Mouse (Mus musculus): ENCODE measurements around the gene Uap1.
"Not testable (repeated sequence)": the region's sequence is repeated elsewhere in the genome, so short reads cannot be mapped to it uniquely, and the experiment has no call there.

Gene Uap1

DNA sequence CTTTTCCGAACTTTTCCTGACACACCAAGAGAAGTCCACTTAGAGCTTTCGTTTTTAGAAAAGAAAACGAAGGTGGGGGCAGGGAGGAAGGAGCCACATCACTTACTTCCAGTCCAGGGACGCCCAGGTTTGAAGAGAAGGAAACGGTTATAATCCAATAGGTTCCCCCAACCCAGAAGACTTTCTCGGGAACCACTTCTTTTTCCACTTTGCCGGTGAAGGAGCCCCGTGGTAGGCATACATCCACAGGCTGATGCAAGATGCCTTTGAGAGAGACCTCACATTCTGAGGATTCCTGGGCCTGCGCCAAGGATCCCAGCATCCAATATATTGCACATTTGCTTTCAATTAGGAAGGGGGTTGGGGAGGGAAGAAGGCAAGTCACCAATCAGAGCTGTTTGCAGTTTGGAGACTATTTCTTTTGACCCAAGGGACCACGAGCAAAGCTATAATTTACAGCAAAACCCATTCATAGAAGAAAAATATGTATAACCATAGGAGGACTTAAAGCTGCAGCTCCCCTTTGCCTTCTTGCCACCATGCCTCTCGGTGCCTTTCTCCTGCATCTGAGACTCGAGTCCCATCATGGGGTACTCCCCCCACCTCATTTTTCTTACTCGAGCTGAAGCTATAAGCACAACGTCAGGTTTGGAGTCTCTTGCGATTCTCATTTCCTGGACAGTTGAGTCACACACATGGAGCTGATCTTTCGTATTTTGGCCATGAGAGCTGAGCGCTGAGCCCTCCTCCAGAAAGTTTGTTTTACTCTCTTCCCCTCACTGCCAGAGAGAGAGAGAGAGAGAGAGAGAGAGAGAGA is 64.0 kb downstream of the Uap1 start, which contains the start of gene Ddr2:
Ddr2 (minus strand) TSS at position 247 of the 817 bp plus-strand sequence.
- DNase-seq: peak; percentile 44

DNA sequence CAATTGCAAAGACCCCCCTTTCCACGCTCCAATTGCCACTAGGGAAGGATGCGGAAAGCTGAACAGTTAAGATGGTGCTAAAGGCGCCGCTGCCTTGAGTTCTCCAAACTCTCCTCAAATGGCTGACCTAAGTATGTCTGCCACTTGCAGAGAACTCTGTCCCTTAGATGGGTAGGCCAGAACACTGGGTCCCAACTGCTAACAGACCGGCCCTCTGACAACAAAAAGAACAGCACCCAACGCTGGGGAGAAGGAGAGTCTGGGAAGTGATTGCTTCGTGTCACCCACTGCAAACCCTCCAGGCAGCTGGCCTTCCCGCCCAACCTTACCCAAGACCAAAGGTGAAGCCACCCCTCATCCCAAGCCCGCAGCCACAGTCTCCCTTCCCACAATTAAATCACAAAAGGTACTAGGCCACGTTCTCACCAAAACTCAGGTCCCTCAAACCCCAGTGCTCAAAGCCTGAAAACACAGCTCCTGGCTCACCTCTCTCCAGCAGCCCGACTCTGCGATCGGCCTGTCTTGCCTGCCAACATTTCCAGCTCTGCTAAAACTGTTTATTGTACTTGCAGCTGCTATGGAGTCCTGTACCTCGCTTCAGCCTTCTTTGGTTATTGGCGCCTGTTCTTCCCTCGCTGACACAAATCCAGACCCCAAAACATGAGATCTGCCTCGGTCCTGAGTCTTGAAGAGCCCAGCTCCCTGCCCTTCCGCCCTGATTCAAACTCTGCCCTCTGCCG is 64.8 kb downstream of the Uap1 start:
- DNase-seq: no peak

DNA sequence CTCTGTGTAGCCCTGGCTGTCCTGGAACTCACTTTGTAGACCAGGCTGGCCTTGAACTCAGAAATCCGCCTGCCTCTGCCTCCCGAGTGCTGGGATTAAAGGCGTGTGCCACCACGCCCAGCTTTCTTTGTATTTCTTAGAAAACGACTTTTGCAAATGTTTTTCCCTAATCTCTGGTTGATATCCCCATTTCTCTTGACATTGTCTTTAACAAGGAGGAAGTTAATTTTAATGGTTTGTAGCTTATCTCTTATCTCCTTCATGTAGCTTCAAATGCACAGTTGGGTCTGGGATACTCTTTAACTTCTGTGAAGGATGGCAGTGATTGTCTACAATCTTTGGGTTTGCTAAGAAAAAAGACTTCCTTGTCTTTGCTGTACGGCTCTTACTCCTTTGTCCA is 71.9 kb downstream of the Uap1 start:
- not testable (repeated sequence) for DNase-seq

Measured in right cerebral cortex, postnatal 4 days (tissue).